ENCODE assay signal across 9 mouse cellular contexts in genomic region chr10:7582157-7582890, GRCm38 (mm10). TPM values are rescaled to one million over a fixed set of nuclear protein-coding genes. Genes with fewer than 3 reads are reported as not detected.
A peak's percentile ranks its signal among the peaks of the same experiment; 100 is the strongest.
DNase-seq lines count a peak whose midpoint lies in the region; ATAC-seq and TF ChIP-seq lines count a peak whose summit lies in the region.
"Had no signal": no experiment of that assay in that cellular context is flagged by ENCODE, and none has a peak within 500 bp of the region (broad histone marks: within the 10 kb centered on the region; RNA-seq: fewer than 3 reads in every experiment).

No protein-coding gene starts in this region.

- no peaks in the 10 kb centered on the region for H3K36me3 ChIP-seq in heart, embryonic 16.5 days (ENCODE audit: control insufficient read depth, insufficient read depth)
- H3K36me3 ChIP-seq in heart, adult 2 months (ENCODE audit: control insufficient read depth, insufficient read depth, low read length): no peaks in the 10 kb centered on the region
- H3K36me3 ChIP-seq in hindbrain, embryonic 16.5 days (ENCODE audit: control insufficient read depth, insufficient read depth, low read length): no peaks in the 10 kb centered on the region
- H3K36me3 ChIP-seq in neural tube, embryonic 15.5 days: no peaks in the 10 kb centered on the region

- intact Hi-C loops in heart, adult 2 months (cut with DNase I): no loop called here
- intact Hi-C loops in left cerebral cortex, postnatal 14 days (cut with DNase I): no loop called here

- WGBS in heart, embryonic 16.5 days: 30% methylated on average over 11 of the region's 11 CpGs
- WGBS in heart, adult 2 months: 28% methylated on average over 11 of the region's 11 CpGs
- 33% methylated on average over 11 of the region's 11 CpGs for WGBS in hindbrain, embryonic 16.5 days
- 51% methylated on average over 11 of the region's 11 CpGs for WGBS in neural tube, embryonic 15.5 days

- H3K27ac ChIP-seq in heart, embryonic 16.5 days (ENCODE audit: low read length): no peak overlapping the region
- H3K27ac ChIP-seq in heart, adult 2 months: no peak overlapping the region
- H3K27ac ChIP-seq in hindbrain, embryonic 16.5 days (ENCODE audit: low read depth, low read length): no peak overlapping the region
- no peak overlapping the region for H3K27ac ChIP-seq in neural tube, embryonic 15.5 days (replicated peaks)
- H3K27ac ChIP-seq: macrophage had no signal

- TF ChIP-seq POLR2A in heart, adult 2 months (IDR thresholded peaks at IDR 0.05; ENCODE audit: insufficient read depth, low read depth, low read length): no peak

- no peaks in the 10 kb centered on the region for H3K79me2 ChIP-seq in heart, adult 2 months (replicated peaks; ENCODE audit: control insufficient read depth, insufficient read depth, low read length)

- no peak overlapping the region for H3K4me2 ChIP-seq in heart, embryonic 16.5 days (ENCODE audit: low read depth, low read length)
- H3K4me2 ChIP-seq in hindbrain, embryonic 16.5 days (ENCODE audit: low read length): no peak overlapping the region
- no peak overlapping the region for H3K4me2 ChIP-seq in neural tube, embryonic 15.5 days

- no peak overlapping the region for H3K4me3 ChIP-seq in heart, embryonic 16.5 days (ENCODE audit: low read length)
- H3K4me3 ChIP-seq in heart, adult 2 months: no peak overlapping the region
- H3K4me3 ChIP-seq in hindbrain, embryonic 16.5 days (ENCODE audit: low read length): no peak overlapping the region
- no peak overlapping the region for H3K4me3 ChIP-seq in neural tube, embryonic 15.5 days (replicated peaks)

- H3K9me3 ChIP-seq in heart, embryonic 16.5 days (replicated peaks; ENCODE audit: control insufficient read depth, low read length): no peaks in the 10 kb centered on the region
- no peaks in the 10 kb centered on the region for H3K9me3 ChIP-seq in hindbrain, embryonic 16.5 days (ENCODE audit: control insufficient read depth, low read length)
- H3K9me3 ChIP-seq in neural tube, embryonic 15.5 days (replicated peaks): no peaks in the 10 kb centered on the region

- TF ChIP-seq CTCF in heart, adult 2 months (IDR thresholded peaks at IDR 0.05): no peak

- no peaks in the 10 kb centered on the region for H3K4me1 ChIP-seq in heart, embryonic 16.5 days (ENCODE audit: control insufficient read depth, insufficient read depth, low read length)
- no peaks in the 10 kb centered on the region for H3K4me1 ChIP-seq in heart, adult 2 months (ENCODE audit: control insufficient read depth, insufficient read depth, low read length)
- H3K4me1 ChIP-seq in hindbrain, embryonic 16.5 days (ENCODE audit: control insufficient read depth, insufficient read depth, low read depth, low read length): no peaks in the 10 kb centered on the region
- H3K4me1 ChIP-seq in neural tube, embryonic 15.5 days: 0 out of 2 replicates have a peak, but pooled peaks cover 3% of the 10 kb centered on the region

- peak; percentile 18; the same call in 1 of the 2 replicates for ATAC-seq in heart, embryonic 16.5 days (replicated peaks; ENCODE audit: extremely low read depth, insufficient read depth, low FRiP score)
- ATAC-seq in hindbrain, embryonic 16.5 days: peak; percentile 87
- ATAC-seq in neural tube, embryonic 15.5 days (ENCODE audit: low FRiP score): peak; percentile 55

- no peak for TF ChIP-seq EP300 in heart, adult 2 months (IDR thresholded peaks at IDR 0.05; ENCODE audit: insufficient read depth, low read depth, low read length)

- DNase-seq in heart, adult 2 months: no peak
- peak; percentile 71 for DNase-seq in MN1 (ENCODE audit: low spot score)
- DNase-seq in spleen, postnatal 4 days (ENCODE audit: low spot score in 2 of 2): no peak
- DNase-seq in left cerebral cortex, postnatal 14 days (ENCODE audit: low spot score in 2 of 2): no peak
- DNase-seq: adrenal gland, postnatal 10 days had no signal

- no peak overlapping the region for H3K9ac ChIP-seq in heart, embryonic 16.5 days (ENCODE audit: low read length)
- no peak overlapping the region for H3K9ac ChIP-seq in heart, adult 2 months (ENCODE audit: low read depth, low read length)
- H3K9ac ChIP-seq in hindbrain, embryonic 16.5 days (ENCODE audit: low read depth, low read length): no peak overlapping the region; the same call in 1 of the 2 replicates
- H3K9ac ChIP-seq in neural tube, embryonic 15.5 days (replicated peaks): no peak overlapping the region

- H3K27me3 ChIP-seq in heart, embryonic 16.5 days (ENCODE audit: control insufficient read depth, insufficient read depth, low read length): no peaks in the 10 kb centered on the region
- H3K27me3 ChIP-seq in heart, adult 2 months (ENCODE audit: control insufficient read depth, insufficient read depth, low read length): no peaks in the 10 kb centered on the region
- H3K27me3 ChIP-seq in hindbrain, embryonic 16.5 days (replicated peaks; ENCODE audit: control insufficient read depth, insufficient read depth, low read length): no peaks in the 10 kb centered on the region
- no peaks in the 10 kb centered on the region for H3K27me3 ChIP-seq in neural tube, embryonic 15.5 days (replicated peaks)

RNA-seq across cellular contexts. Expression of gene Lrp11, which starts 7.3 kb away (rescaled TPM):
- polyA plus RNA-seq in heart, embryonic 16.5 days (2015; fragmentation: Nextera tagmentation; extraction: Ambion mirVana): 0.84 and 1.3 TPM in 2 replicates
- 1 to 10 TPM; 2.2 to 3.0 TPM for total RNA-seq in heart, adult 2 months (2021)
- 3.0 and 4.2 TPM in 2 replicates for polyA plus RNA-seq in heart, adult 2 months (2012; rRNA removed)
- 41.3 TPM in 2 replicates for polyA plus RNA-seq in hindbrain, embryonic 16.5 days (2015; fragmentation: Nextera tagmentation; extraction: Ambion mirVana)
- polyA plus RNA-seq in neural tube, embryonic 15.5 days (2015; fragmentation: Nextera tagmentation; extraction: Ambion mirVana): 37.6 and 49.1 TPM in 2 replicates
- total RNA-seq in left cerebral cortex, postnatal 14 days (2021): 100 to 1,000 TPM; 133 to 139 TPM

Comparison
In these comparisons a context has a peak if more than half of its experiments do, and no peak if none do; other contexts are left out.
1. ATAC-seq: peak in every context shown above with its lines; median percentile 87 in hindbrain, embryonic 16.5 days; 55 in neural tube, embryonic 15.5 days; 18 in heart, embryonic 16.5 days.